Mouse (Mus musculus) left cerebral cortex, postnatal 36 days (tissue): ENCODE results near the gene Mlxipl. TPM values are rescaled to one million over a fixed set of nuclear protein-coding genes. Genes with fewer than 3 reads are reported as not detected.
A peak's percentile ranks its signal among the peaks of the same experiment; 100 is the strongest.

Experiments used
- DNase-seq, 2 experiments: peaks; one replicate each; pipeline ENCODE4 v3.0.0; 2021 to 2022; ENCODE audit warnings: low spot score in 2 of 2, mixed read lengths in 1 of 2
- intact Hi-C: fragments of 180-260 bp; cut with DNase I; formaldehyde crosslinking; loops from one replicate; pipeline ENCODE4 v1.15.1; 2025
- total RNA-seq, 2 experiments: library from RNA; stranded (reverse); gene quantifications; 2 replicates each; pipeline ENCODE4 v1.2.3; 2021

Mlxipl gene
- total RNA-seq, 2 experiments from 2014 or later: 2.4 to 4.7 TPM

DNA sequence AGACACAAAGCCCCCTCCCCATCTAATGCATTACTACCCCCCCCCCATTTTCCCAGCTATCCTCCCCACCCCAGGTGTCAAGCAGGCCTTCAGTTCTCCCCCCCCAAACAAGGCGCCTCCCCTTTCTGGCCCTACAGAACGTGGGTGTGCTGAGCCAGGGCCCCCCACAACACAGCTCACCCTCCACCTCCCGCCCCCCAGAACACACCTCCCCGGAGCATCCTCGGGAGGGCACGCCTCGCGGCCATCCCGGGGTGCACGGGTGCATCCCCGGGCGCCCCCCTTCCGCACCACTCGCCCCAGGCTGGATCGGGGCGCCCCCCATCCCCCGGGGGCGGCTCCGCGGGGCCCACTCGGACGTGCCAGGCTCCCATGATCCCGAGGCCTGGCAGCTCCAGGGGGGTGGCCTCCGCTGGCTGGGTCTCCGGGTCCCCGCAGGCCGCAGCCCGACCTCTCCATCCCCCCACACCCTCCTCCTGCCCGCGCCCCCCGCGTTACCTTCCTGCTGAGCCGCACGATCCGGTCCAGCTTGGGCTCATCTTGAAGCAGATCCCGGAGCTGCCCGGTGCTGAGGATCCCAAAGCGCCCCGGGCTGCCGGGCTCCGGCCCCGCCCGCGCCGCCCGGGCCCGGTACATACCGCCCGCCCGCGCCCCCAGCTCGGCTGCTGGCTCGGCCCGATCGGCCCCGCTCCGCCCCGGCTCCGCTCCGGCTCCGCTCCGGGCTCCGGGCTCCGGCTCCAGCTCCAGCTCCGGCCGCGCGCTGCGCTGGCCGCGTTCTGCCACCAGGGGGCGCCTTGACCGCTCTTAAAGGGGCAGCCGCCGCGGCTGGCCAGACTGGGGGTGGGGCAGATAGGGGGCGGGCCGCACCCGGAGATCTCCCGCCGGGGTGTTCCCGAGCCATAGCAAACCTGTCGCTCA is 11.9 kb upstream of the Mlxipl start, which contains the start of gene Vps37d:
Gene Vps37d (minus strand): TSS at position 703 of the 918 bp plus-strand sequence.
- intact Hi-C loops: loop anchor here (5.0 kb wide), 2 partner anchors 61 to 114 kb away; no protein-coding TSS in a partner anchor

DNA sequence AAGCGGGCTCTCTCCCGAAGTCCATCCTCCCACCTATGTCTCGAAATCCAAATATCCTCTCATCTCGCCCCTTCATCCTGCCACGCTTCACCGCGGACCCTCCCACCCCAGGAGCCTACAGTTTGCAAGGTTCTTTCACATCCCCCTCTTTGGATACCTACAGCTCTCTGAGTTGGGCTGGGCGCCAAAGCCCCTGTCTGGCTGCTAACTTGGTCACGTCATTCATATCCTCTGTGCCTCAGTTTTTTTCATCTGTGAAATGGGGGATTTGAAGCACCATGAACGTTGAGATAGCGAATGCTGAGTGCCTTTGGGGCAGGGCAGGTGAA is 11.2 kb upstream of the Mlxipl start:
- intact Hi-C loops: loop anchor here (5.0 kb wide), 2 partner anchors 61 to 114 kb away; no protein-coding TSS in a partner anchor
- DNase-seq: no peak

More for the DNA sequence above, 11.9 kb upstream of the Mlxipl start, which contains the start of gene Vps37d:
- peak; percentile 92 to 95 for DNase-seq

DNA sequence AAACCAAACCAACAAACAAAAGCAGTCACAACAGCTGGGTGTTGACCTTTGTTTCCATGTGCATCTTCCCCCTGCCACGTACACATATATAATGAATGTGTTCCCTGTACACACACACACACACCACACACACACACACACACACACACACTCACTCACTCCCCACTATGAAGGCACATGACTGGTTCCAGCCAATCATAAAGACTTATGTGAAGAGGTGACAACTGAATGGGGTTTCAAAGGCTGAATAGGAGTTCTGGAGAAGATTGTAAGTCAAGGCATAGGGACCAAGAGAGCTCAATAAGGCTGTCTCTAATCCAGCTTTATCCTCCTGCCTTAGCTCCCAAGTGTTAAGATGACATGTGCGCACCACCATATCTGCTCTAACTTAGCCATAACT is 10.1 kb upstream of the Mlxipl start:
- DNase-seq: no peak
- intact Hi-C loops: loop anchor here (5.0 kb wide), 2 partner anchors 62 to 113 kb away; no protein-coding TSS in a partner anchor

DNA sequence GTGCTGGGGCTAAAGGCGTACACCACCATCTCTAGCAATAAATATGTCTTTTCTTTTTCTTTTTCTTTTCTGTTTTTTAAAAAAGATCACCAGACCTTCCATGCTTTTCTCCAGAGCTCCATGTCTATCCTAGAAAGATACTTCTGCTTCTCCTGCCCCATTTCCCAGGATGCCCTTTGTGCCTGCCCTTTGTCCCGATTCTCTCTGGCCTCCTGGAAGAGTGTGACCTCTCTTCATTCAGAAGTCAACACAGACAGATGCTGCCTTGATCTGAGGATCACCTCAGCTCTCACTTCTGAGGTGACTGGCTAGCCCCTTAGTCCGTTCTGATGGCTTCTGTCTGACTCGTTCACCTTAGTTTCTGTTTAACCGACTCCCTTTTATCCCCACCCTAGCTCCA is 9.2 kb upstream of the Mlxipl start:
- intact Hi-C loops: no loop called here
- DNase-seq: no peak

DNA sequence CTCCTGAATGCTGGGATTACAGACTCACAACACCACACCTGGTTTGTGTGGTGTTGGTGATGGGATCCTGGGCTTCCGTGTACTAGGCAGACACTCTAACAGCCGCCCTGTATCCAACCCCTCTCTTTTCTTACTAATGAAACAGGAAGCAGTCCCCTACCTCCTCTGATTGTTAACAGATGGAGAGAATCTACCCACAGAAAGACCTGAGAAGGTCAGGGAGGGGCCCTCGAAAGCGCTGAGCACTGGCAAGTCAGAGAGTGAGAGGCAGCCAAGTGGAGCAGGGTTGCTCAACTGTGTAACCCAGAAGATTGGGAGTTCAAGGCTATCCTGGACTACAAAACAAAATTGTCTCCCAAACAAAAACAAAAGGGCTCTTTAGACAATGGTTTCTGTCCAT is 2.8 kb upstream of the Mlxipl start:
- DNase-seq: no peak
- intact Hi-C loops: no loop called here

DNA sequence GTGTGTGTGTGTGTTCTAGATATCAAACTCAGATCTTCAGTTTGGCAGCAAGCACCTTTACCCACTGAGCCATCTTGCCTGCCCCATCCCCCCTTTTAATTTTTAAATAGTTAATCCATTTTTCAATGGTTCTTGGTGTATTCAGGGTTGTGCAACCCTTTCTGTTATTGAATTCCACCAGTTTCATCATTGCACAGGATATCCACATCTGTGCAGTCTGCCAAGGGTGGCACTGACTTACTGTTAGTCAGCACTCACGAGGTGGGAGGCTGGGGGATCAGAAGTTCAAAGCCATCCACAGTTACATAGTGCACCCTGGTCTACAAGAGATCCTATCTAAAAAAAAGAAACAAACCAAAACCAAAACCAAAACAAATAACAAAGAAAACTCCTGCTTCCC is 11.3 kb downstream of the Mlxipl start:
- DNase-seq: no peak
- intact Hi-C loops: no loop called here

DNA sequence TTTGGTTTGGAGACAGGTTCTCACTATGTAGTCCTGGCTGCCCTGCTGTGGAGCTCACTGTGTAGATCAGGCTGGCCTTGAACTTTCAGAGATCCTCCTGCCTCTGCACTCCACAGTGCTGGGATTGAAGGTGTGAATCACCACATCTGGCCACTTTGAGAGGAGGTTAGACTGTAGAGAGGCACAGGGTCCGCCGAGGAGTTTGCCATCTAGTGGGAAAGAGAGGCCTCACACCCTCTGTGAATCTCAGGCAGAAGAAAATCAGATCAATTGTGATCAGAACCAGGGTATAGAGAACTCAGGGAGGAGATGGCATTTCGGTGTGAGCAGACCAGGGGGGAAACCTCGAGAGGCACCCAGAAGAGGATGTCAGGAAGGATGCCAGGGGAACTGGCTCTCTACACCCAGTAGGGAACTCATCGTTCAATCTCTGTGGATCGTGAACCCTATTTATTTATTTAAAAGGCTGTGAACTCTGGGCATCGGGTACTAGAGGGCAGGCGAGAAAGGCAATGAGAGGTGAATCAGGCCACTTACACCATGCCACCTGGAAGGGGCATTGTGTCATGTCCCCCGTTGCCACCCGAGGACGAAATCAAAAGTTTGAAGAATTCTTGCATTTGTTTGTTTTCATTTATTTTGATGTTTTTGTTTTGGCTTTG is 14.4 kb downstream of the Mlxipl start:
- no peak for DNase-seq

DNA sequence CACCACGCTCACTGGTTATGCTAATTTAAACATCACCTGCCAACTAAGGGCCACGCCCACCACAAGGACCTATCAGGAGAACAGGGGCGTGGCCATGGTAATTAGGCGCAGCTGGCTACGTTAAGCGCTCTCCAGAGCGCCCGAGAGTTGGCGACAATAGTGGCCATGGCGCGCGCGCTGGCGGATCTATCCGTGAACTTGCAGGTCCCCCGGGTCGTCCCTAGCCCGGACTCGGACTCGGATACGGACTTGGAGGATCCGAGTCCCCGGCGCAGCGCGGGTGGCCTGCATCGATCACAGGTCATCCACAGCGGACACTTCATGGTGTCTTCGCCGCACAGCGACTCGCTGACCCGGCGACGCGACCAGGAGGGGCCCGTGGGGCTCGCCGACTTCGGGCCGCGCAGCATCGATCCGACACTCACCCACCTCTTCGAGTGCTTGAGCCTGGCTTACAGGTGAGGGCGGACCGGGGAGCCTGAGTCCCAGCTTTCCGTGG is 17.1 kb downstream of the Mlxipl start:
- intact Hi-C loops: no loop called here
- peak; percentile 32 to 45 for DNase-seq

More for the DNA sequence above, 14.4 kb downstream of the Mlxipl start:
- intact Hi-C loops: no loop called here

DNA sequence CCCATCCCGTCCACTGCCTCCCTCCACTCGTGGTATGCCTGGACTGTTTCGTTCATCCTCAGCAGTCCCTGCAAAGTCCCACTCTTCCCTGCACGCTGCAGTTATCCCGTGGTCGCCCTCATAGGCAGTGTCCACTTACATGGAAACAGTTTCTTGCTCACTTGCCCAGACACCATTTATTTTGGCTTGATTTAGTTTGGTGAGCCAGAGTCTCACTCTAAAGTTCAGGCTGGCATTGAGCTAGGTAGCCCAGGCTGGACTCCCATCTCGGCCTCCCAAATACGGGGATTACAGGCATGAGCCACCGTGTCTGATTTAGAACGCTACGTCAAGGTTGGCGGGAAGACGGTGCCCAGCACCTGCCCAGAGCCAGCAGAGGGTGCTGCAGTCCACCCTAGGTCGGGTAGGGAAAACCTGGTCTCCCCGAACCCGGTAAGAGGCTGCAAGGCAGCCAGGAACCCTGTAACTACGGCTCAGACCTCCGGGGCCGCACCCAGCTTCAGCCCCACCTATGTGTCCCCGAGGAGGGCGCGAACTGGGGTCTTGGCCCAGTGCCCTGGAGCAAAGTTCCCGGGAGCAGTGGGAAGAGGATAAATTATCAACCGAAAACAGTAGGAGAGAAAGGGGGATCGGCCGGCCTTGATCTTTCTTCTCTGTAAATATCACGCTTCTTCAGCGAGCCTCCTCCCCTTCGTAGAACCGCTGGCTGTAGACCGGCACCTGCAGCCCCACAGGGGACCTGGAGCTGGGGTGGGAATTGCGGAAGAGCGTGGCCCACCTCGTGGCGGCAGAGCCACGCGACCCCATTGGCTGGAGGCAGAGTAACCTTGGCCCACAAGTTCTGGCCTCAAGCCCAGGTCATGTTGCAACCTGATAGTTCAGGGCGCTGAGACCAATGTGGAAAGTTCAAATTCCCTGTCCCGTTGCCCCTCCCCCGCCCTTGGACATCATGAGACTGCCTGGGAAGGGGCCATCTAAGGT is 18.1 kb downstream of the Mlxipl start:
- peak in 1 of 2 experiments; percentile 10 for DNase-seq
- intact Hi-C loops: no loop called here

DNA sequence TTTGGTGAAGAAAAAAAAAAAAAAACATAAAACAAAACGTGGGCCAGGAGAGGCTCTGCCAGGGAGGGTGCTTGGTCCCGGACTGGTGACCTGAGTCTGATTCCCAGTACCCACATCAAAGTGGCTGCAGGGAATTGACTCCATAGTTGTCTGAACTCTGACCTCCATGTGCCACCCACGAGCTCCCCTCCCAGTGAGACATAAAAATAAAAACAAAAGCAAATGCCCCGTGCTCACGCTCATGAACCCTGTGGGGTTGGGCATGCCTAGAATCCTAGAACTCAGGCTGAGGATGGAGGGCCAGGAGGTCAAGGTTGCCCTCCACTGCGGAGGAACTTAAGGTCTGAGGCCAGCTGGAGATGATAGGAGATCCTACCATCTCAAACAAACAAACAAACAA is 19.3 kb downstream of the Mlxipl start:
- intact Hi-C loops: no loop called here
- no peak for DNase-seq

DNA sequence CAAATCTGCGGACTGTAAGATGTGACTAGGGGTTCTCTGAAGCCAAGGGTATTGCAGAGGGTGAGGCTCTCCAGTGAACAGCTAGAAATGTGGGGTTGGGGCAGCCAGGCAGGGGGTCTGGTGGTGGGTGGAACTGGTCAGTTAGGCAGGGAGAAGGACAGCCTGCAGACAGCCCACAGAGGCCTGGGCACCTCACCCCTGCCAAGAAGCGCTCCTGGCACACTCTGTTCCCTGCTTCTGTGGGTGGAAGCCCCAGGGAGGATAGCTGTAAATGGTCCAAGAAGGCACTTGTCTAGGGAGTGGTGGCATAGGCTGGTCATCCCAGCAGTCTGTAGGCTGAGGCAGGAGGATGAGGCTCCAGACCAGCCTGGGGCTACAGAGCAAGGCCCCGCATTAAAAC is 19.7 kb downstream of the Mlxipl start:
- DNase-seq: no peak
- intact Hi-C loops: no loop called here

DNA sequence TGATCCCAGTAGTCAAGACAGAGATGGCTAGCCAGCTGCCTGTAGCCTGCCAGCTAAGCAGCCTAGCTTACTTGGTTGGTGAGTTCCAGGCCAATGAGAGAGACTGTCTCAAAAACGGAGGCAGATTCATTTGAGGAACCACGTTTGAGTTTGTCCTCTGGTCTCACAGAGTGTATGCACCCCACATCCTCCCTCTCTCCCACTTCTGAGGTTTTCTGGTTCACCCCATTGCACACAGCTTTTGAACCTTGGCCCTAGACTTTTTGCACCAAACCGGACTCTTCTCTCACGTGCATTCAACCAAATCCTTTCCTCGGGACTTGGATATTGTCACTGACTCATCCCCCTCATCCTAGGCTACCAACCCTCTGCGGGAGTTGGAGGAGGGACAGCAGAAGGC is 20.3 kb downstream of the Mlxipl start:
- intact Hi-C loops: loop anchor here (10.0 kb wide), 2 partner anchors 175 to 255 kb away; partner anchors contain the start of gene Nsun5

DNA sequence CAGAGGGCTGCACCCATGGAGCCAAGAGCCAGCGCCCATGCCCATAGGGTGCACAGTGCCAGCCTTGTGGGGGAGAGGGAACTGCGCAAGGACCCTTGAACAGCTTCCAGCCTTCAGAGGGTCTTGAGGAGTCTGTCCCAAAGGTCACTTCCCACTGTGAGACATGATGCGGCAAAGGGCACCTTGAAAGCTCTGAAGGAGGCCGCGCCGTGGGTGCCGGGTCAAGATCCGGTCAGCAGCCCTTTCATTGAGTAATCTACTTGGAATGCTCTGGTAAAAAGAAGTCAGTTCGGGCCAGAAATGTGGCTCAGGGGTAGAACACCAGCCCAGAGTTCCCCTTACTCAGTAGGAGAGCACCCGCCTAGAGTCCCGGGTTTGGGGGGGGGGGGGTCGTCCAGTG is 24.1 kb downstream of the Mlxipl start:
- intact Hi-C loops: loop anchor here (10.0 kb wide), 2 partner anchors 171 to 251 kb away; partner anchors contain the start of gene Nsun5
- DNase-seq: no peak

More for the DNA sequence above, 20.3 kb downstream of the Mlxipl start:
- DNase-seq: no peak

DNA sequence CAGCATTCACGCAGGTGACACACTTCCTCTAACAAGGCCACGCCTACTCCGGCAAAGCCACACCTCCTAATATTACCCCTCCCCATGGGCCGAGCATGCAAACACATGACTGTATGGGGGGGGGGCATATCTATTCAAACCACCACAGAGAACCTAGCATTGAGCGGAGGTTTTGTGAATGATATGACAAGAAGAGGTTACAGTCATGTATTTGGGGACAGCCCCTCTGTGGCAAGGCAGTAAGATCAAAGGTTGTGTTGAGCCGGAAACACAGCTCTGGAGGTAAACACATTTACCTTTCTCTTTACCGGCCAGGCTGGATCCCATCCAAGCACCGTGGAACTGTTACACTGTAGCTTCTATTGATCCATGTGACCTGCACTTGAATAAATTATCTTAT is 25.6 kb downstream of the Mlxipl start:
- DNase-seq: no peak
- intact Hi-C loops: loop anchor here (10.0 kb wide), 2 partner anchors 170 to 250 kb away; partner anchors contain the start of gene Nsun5

DNA sequence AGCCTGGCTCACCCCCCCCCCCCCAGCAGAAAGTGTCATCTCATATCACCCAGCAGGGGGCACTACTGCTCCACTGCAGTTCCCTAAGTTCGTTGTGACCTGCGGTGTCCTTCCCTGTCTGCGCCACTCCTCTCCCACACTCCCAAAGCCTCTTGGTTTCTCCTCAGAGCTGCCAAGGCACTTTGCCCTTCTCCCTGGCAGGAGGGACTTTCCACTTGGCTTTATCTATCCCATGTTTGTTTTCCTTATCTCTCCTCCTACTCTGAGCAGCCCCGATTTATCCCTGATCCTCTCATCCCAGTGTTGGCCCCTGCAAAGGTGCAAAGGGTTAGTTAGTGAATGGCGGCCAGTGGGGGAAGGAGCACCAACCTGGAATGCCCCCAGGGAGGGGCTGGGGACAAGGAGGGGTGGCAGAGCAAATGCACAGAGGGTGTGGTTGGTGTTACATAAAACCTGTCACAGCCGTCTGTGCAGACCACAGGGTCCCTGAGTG is 28.9 kb downstream of the Mlxipl start:
- intact Hi-C loops: loop anchor here (1.0 to 10.0 kb wide), 3 partner anchors 73 to 246 kb away; partner anchors contain the start of gene Nsun5
- DNase-seq: peak; percentile 43 to 45

DNA sequence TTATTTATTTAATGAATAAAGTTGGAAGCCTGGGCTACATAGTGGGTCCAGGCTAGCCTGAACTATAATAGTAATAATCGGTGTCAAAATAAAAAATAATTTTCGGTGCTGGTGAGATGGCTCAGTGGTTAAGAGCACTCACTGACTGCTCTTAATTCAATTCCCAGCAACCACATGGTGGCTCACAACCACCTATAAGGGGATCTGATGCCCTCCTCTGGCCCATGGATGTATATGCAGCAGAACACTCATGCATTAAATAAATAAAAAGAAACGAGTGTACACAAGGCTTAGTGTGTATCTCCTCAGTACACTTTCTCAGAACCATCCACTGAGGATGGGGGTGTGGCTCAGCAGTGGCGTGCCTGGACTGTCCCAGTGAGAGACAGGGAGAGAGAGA is 31.1 kb downstream of the Mlxipl start:
- intact Hi-C loops: no loop called here
- no peak for DNase-seq

DNA sequence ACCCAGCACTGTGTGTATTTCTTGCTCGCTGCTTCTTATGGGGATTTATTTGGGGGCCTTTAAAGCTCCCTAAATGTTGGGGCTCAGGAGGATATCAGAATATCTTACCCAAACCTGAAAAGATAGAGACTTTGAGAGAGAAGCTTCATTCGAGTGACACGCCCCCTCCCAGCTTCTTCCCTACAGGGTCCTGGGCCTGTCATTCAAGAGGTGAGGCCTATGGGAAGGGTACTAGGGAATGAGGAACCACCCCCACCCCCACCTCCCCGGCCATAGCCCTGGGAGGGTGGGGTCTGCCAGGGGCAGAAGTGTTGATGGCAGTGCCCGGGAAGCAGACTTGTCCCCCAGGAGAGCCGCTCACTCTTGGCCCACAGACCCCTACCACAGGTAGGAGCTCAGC is 36.4 kb downstream of the Mlxipl start:
- no peak for DNase-seq
- intact Hi-C loops: no loop called here

DNA sequence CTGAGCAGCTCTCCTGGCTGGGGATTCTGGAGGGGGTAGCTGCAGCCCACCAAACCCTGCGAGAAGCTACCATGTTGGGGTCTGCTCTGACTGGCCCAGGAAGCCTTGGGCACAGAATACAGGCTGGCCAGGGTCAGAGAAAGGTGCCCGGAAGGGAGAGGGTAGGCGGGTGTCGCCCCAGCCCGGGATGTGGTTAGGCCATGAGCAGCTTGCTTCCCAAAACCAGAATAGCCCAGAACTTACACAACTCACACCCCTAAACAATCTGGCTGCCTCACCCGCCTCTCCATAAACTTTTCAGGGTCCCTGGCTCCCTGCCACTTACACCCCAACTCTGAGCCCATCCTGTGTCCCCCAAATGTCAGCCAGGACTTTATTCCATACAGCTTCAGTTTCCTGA is 38.0 kb downstream of the Mlxipl start:
- no peak for DNase-seq
- intact Hi-C loops: no loop called here

DNA sequence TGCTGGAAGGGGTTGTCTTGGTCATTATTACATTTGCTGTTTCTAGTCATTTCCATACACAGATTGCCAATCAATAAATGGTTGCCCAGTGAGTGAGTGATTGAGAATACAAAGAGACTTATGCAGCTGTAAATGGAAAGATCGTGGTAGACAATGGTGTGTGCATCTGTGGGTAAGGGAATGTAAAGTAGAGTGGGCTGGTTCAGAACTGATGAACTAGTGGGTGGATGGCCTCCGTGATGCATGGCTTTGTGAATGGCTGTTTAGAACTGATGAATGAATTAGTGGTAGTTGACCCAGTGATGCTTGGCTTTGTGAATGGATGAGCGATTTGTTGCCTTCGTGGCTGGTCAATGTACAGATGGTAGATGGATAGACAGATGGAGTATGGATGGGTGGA is 40.1 kb downstream of the Mlxipl start:
- intact Hi-C loops: no loop called here

More for the DNA sequence above, 40.1 kb downstream of the Mlxipl start:
- no peak for DNase-seq
